Mouse (Mus musculus) hematopoietic stem cell, adult 5-6 weeks (primary cell): ENCODE measurements at regions not wholly inside any gene's neighbourhood (a gene's known extent, or its start where the extent isn't known, plus 50 kb on each side); places are given as distances from the start of the nearest gene placed in this dataset.

Source experiments
- ATAC-seq, 2 experiments: fragments of 125-278 bp in 1 of 2; replicated peaks in 1 of 2; 2 replicates each; pipeline ENCODE4 v1.8.0; 2016 to 2017; ENCODE audit warnings: inconsistent platforms in 2 of 2, mild to moderate bottlenecking in 2 of 2, moderate number of reproducible peaks in 2 of 2, low read depth in 1 of 2, moderate TSS enrichment in 1 of 2; ENCODE audit not compliant: low FRiP score in 2 of 2, poor library complexity in 2 of 2, severe bottlenecking in 2 of 2, insufficient read depth in 1 of 2, low TSS enrichment in 1 of 2

DNA sequence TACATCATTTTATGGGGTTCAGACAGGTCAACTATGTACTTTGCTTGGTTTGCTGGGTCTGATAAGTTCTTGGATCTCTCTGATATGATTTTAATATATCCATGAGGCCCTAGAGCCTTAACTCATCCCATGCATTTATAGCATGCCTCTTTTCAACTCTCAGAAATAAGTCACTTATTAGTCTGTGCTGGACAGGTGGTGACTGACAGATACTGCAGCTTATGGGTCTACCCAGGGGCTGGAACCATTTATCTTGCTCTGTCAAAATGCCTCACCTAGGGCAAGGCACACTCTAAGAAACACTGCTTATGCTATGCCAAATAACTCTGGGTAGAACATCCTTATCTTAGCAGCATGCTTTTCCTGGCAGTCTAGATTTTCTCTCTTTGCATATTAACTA is 225.6 kb downstream of the Mbnl1 start:
- no peak for ATAC-seq

DNA sequence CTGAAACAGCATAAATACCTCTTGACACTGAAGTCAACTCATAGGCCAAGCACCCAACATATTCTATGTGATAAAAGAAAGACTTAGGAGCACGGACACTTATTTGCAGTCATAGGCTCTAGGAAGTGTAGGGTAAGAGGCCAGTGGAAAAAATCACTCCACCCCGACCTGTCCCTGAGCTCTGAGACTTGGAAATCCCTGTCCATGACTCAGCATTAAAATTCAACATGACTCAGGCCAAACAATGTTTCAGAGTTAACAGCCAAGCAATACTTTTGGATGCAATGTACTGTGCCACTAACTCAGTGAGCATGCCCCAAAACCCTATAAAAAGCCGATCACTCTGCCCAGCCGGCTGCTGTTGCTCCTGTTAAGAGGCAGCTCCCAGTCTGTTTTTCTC is 234.5 kb downstream of the Mbnl1 start:
- ATAC-seq: no peak

- ATAC-seq: no peak
Measured at GRCm38 (mm10) chr3:60712896-60713295, 240.3 kb downstream of the Mbnl1 start.

GRCm38 (mm10) chr3:60720322-60720721 is 247.7 kb downstream of the Mbnl1 start:
- no peak for ATAC-seq

DNA sequence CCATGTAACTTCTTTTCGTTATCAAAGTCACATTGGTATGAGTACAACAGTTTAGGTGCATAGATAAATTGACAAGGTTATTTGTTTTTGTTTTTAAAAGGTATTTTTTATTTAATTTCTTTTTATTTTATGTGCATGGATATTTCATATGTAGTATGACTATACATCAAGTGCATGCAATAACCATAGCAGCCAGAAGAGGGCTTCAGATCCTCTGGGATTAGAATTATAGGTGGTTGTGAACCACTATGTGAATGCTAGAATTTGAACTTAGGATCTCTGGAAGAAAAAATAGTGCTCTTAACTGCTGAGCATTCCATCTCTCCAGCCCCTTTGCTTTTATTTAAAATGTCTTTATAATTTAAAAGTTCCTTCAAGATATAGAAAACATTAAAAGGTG is 258.7 kb downstream of the Mbnl1 start:
- ATAC-seq: no peak

DNA sequence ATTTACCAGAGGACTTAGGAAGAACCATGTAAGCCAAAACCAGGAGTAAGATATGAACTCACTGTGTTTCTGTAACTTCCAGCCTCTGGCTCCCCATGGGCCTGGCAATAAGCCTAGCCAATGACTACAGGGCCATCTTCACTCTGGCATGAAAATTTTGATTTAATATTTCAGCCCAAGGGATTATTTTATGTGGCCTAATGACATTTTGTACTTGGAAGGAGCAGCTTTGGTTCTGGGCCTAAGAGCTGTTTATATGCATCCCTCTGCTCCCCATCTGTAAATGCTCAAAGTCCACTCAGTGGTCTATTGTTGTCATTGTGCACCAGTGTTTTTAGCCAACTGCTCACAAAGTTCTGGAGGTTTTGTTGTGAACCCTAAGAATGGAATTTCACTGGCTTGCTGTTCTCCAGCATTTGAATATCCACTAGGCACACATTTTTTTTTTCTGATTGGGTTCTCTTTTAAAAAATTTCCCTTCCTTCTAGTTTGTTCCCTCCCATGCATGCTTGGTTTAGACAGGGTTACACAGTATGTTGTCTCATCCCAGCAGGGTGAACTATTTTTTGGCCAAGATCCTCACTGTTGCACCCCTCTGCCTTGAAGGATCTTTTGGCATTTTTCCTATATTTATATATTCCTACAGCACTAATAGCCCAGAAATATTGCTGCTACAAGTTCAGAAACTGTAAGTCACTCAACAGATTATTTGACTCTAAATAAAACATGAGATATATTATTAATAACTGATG is 261.9 kb upstream of the P2ry1 start:
- no peak for ATAC-seq

DNA sequence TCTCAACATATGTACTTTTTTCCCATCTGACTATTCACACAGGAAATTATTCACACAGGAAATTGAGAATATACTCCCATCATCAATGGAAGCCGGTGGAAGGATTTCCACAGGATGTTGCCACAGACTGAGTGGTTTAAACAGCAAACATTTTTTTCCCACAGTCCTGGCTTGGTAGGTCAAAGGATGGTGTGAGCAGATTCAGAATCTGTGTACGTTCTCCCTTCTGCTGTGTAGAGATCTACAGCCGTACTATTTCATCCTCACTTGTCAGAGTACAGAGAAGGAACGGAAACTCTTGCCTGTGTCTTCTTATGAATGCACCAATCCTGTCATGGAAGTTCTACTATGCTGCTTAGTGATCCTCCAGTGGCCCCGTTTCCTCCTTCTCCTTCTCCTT is 261.2 kb upstream of the P2ry1 start:
- no peak for ATAC-seq

DNA sequence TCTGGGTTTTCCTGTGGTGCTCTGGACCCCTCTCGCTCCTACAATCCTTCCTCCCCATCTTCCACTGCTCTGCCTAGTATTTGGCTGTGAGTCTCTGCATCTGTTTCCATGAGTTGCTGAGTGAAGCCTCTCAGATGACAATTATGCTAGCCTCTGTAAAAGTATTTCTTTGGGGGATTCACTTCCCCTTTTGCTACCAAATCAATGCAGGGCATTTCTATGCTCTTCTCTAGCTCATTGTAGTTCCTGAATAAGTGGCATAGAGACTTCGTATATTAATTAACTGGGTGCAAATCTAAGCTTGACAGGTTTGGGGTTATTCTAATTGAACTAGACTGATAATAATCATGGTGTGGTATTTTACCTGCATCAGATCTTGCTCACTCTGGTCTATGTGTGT is 260.4 kb upstream of the P2ry1 start:
- no peak for ATAC-seq

- ATAC-seq: no peak
Measured at GRCm38 (mm10) chr3:60745075-60745474, 257.5 kb upstream of the P2ry1 start.

- ATAC-seq: no peak
Measured at GRCm38 (mm10) chr3:60758568-60758967, 244.0 kb upstream of the P2ry1 start.

DNA sequence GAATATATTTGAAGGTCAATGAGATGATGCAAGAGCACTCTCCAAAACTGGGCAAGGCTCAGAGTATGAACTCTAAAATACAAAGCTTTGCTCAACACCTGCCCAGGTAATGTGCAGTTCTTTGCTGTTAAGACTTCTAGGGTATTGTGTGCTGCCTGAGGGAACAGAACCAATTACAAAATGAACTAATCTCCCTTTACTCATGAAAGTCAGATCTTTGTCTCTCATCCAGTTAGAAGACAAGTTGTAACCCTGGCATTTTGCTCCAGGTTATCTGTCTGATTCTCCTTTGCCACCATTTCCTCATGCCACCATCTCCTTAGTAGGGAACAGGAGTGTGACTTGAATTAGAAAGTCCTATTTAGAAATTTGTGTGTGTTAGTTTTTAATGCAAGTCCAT is 243.5 kb upstream of the P2ry1 start:
- no peak for ATAC-seq

DNA sequence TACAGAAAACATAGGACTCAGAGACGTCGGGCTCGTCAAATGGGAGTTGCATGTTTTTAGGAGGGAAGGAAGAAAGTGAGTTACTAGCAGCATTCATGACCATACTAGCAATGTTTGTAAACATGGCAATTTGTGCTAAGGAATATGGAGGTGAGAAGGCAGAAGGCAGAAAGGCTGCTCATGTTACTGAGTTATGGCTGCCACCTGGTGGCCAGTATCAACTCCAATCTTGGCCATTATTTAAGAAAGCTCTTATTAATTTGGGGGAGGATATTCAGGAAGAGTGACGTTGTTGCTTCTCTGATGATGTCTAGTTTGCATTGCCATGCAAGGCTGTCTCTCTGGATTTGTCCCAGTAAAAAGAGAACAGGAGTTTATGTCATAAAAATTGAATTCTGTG is 239.7 kb upstream of the P2ry1 start:
- ATAC-seq: peak; percentile 72 to 81

GRCm38 (mm10) chr3:60765079-60765478 is 237.5 kb upstream of the P2ry1 start:
- no peak for ATAC-seq

DNA sequence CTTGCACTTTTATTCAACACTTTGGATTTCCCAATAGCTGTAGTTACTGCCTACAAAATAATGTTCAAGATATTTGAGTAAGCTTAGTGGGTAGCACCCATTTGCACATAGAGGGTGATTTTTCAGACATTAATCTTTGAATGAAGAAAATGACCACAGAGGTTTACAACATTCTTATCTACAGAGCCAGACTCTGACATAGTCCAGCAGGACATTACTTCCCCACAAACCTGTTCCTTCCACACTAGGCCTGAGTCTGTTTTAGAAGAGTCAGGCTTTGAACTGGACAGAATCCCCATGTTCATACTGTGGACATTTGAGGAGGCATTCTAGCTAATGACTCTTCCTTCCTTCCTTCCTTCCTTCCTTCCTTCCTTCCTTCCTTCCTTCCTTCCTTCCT is 233.6 kb upstream of the P2ry1 start:
- no peak for ATAC-seq

DNA sequence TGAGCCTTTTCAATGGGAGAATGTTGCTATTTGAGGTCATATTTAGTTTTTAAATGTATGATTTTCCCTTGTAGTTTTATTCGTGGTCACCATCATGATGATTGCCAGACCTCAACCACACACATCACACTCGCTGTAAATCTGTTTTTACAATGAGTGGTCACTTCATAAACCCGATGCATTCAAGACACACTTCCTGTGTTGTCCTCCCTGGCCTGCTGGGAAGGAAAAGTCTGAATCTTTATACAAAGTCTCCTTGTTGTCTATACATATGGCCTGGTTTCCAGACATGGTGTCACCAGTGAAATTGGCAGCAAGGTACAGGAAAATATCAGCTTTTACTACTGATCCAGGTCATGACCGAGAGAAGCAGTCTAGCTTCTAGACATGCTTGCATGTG is 230.7 kb upstream of the P2ry1 start:
- ATAC-seq: no peak

DNA sequence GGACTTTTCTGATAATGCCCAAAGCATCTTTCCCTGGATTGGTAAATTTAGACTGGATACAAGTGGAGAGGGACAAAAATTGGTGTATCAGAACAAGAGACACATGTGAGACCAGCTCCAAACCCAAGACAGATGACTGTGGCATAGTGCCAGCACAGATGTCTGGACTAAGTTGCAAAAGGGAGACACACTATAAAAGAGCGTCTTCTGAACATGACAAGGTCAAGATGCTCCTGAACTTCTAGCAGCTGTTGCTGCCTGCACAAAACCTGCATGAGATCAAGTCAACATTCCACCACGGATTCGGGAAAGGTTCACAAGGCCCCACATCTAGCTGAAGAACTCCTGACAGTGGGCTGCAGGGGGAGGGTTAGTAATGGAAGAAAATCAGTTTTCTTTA is 229.2 kb upstream of the P2ry1 start:
- ATAC-seq: no peak

DNA sequence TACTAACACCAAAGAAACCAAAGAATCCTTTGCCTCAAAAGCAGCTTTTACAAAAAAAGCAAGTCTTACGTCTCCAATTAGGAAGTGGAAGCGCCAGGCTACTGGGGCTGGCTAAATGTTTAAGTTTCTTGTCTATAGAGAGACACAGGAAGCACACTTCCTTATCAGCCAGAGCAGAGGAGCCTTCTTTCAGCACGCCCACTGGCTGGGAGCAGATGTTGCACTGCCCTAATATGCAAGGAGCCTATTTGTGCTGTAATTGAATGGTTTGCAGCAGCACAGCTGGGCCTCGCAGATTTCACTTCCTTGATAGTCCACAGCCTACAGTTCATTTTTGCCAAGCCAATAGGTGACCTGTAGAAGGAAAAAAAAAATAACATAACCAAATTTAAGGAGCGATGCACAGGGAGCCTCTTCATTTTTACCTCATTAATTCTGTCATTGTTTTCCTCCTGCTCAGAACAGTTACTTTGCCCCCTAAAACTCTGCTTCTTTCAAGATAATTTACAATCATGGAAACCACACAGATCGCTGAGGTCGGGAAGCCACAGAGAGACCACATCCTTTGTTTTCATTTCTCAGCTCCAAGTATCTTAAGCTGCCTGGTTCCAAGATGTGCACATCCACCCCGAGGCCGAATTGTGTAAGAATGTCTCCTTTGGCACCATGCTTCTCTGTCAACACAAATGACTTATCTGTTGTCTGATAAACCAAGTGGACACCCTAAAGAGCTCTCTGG is 217.3 kb upstream of the P2ry1 start:
- peak; percentile 89 to 93 for ATAC-seq

- no peak for ATAC-seq
Measured at GRCm38 (mm10) chr3:60787989-60788388, 214.6 kb upstream of the P2ry1 start.

DNA sequence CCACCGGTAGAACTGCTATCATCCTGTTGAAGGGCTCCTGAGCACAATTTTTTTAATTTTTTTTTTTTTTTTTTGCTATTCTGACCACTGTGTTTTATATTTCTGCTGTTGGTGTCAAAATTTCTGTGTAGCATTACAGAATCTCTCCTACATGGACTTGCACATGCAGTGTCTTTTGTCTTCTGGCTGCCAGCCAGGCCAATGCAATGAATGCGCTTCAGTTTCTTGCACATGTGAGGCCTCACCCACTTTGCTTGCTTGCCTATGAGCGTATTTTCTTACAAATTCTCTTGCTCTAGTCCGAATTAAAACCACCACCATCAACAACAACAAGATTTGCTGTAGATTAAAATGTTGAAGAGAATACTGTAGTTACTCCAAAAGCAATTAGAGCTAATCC is 213.2 kb upstream of the P2ry1 start:
- no peak for ATAC-seq
